Mouse (Mus musculus) liver, postnatal 0 days (tissue): ENCODE measurements at regions not wholly inside any gene's neighbourhood (a gene's known extent, or its start where the extent isn't known, plus 50 kb on each side); places are given as distances from the start of the nearest gene placed in this dataset.

Experiments used
- CTCF ChIP-seq: sonication (generic); IDR thresholded peaks from 2 replicates; pipeline ENCODE4 v1.5.1; 2016; ENCODE audit warnings: antibody characterized with exemption, low read depth
- EP300 ChIP-seq: IDR thresholded peaks from 2 replicates; pipeline ENCODE4 v1.6.1; 2016; ENCODE audit warnings: antibody characterized with exemption, low read depth, mild to moderate bottlenecking

GRCm38 (mm10) chr2:72829139-72829538 lies 151.1 kb downstream of the Sp3 start:
- no peak for TF ChIP-seq CTCF
- no peak for TF ChIP-seq EP300
